Mouse (Mus musculus): ENCODE data around the gene Cfap54. TPM values are rescaled to one million over a fixed set of nuclear protein-coding genes. Genes with fewer than 3 reads are reported as not detected.

The Cfap54 gene
- total RNA-seq, 1 experiment from 2014 or later: 3.4 TPM

DNA sequence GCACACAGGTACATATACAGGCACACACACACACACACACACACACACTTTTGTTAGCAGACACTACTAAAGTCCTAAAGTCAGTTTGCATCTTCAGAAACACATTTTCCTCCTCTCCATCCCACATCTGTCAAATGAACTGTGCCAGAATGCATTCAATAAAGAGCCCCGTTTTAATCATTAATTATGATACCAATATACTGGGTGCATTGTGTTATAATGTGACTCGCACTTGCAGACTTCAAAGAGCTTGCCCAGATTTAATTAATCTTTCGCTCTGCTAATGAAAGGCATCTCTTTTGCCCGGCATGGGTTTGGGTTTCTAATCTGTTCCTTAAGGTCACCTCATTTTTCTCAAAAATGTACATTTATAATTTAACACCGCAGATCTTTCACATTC, 327.1 kb downstream of the Cfap54 start:
- no peak for ATAC-seq (replicated peaks in 1 of 2; ENCODE audit: insufficient read depth in 1 of 2, low FRiP score in 2 of 2, low TSS enrichment in 1 of 2, low read depth in 1 of 2, poor library complexity in 2 of 2, severe bottlenecking in 2 of 2)

GRCm38 (mm10) chr10:92730339-92730738, 351.1 kb downstream of the Cfap54 start:
- ATAC-seq (replicated peaks in 1 of 2; ENCODE audit: insufficient read depth in 1 of 2, low FRiP score in 2 of 2, low TSS enrichment in 1 of 2, low read depth in 1 of 2, poor library complexity in 2 of 2, severe bottlenecking in 2 of 2): no peak

DNA sequence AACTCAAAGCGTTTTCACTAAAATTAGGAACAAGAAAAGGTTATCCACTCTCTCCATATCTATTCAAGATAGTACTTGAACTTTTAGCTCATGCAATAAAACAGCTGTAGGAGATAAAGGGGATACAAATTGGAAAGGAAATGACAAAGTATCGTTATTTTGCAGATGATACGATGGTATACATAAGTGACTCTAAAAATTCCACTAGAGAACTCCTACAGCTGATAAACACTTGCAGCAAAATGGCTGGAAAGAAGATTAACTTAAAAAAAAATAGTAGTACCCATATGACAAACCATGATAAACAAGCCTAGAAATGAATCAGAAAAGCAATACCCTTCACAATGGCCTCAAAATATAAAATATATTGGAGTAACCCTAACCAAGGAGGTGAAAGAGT, 352.7 kb downstream of the Cfap54 start:
- no peak for ATAC-seq (replicated peaks in 1 of 2; ENCODE audit: insufficient read depth in 1 of 2, low FRiP score in 2 of 2, low TSS enrichment in 1 of 2, low read depth in 1 of 2, poor library complexity in 2 of 2, severe bottlenecking in 2 of 2)

Other genes with a start within 250 kb of the Cfap54 start
- 131 and 146 TPM in 2 replicates for gene Cdk17, start 79.3 kb upstream of the Cfap54 start, total RNA-seq (2017)
- gene Elk3, start 229.5 kb upstream of the Cfap54 start, total RNA-seq (2017): 40.1 and 46.4 TPM in 2 replicates

Measured in hematopoietic stem cell, adult 5-6 weeks (primary cell).